Mouse (Mus musculus) small intestine, adult 2 months (tissue): ENCODE measurements around the gene Asap2. TPM values are rescaled to one million over a fixed set of nuclear protein-coding genes. Genes with fewer than 3 reads are reported as not detected.

Source experiments
- H3K27ac ChIP-seq: fragments of 200-500 bp; 2 replicates; pipeline ENCODE4 v1.5.1; 2012; ENCODE audit warnings: low read depth, low read length, control low read depth, inconsistent platforms; ENCODE audit not compliant: insufficient read depth
- H3K27me3 ChIP-seq: fragments of 200-500 bp; 2 replicates; pipeline ENCODE4 v1.6.1; 2012; ENCODE audit warnings: mild to moderate bottlenecking, moderate library complexity, low read length, inconsistent platforms; ENCODE audit not compliant: control insufficient read depth, insufficient read depth
- H3K36me3 ChIP-seq: fragments of 200-500 bp; 2 replicates; pipeline ENCODE4 v1.6.1; 2012; ENCODE audit warnings: mild to moderate bottlenecking, low read length, control low read depth, inconsistent platforms; ENCODE audit not compliant: control insufficient read depth, insufficient read depth
- H3K4me1 ChIP-seq: fragments of 200-500 bp; 2 replicates; pipeline ENCODE4 v1.6.1; 2012; ENCODE audit warnings: low read length, inconsistent platforms, mixed read lengths; ENCODE audit not compliant: control insufficient read depth, insufficient read depth, insufficient read length
- H3K4me3 ChIP-seq: fragments of 200-500 bp; 2 replicates; pipeline ENCODE4 v1.5.1; 2012; ENCODE audit warnings: low read depth, mild to moderate bottlenecking, control low read depth, inconsistent platforms, low read length, moderate library complexity
- CTCF ChIP-seq: fragments of 200-500 bp; IDR thresholded peaks from 2 replicates; pipeline ENCODE4 v1.5.1; 2012; ENCODE audit warnings: low read depth, mild to moderate bottlenecking, control low read depth, inconsistent platforms, low read length, moderate library complexity, mixed read lengths; ENCODE audit not compliant: insufficient replicate concordance, insufficient read length; ENCODE audit errors: extremely low read depth
- POLR2A ChIP-seq: fragments of 200-500 bp; IDR thresholded peaks from 2 replicates; pipeline ENCODE4 v1.6.1; 2012; ENCODE audit warnings: low read depth, mild to moderate bottlenecking, control low read depth, inconsistent platforms, low read length, moderate library complexity
- WGBS: fragments of 180-500 bp; shearing (Covaris S2); methylation state at CpG from one replicate; pipeline ENCODE4 v1.1.7; 2018; 5-methylcytosine and 5-hydroxymethylcytosine counted together
- polyA plus RNA-seq: library from polyadenylated mRNA; depleted of rRNA; stranded (reverse); fragments of >200 nt; gene quantifications from 2 replicates; pipeline ENCODE4 v1.2.3, GENCODE M21; 2012

Asap2 gene
- polyA plus RNA-seq, 1 experiment = 25.3 TPM

DNA sequence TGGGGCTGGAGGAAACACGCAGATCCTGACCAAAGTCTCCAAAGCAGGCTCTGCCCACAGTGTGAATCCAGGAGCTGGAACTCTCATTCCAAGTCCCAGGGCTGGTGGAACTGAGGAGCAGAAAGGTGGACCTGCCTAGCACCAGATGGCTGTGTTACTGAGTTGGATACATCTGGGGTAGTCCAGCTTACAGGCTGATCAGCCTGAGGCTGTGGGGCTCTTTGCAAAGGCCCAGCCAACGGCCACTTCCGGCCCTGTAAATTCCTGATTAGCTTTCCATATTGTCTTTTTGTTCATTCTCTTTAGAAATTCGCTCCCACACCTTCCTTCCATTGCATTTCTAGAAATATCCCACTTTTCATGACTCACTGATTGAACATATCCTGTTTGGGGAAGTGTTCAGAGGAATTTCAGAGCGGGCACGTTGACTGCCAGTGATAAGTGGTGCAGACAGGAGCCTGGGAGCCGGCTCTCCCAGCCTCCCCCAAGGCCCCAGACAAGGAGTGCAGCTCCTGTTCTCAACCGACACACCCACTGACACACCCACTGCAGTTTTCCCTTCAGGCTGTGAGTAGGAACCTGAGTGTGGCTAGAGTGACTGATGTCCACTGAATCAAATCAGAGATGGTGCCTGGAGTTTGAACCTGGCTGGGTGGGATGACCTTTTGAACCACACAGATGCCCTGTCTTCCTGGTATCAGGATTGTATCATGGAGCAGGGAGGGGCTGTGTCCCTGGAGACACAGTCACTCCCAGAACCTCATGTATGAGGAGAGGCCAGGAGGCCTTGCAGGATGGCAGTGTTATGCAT lies 145.6 kb downstream of the Asap2 start:
- H3K4me3 ChIP-seq = no peak overlapping the region
- TF ChIP-seq POLR2A = no peak
- no peak for TF ChIP-seq CTCF
- H3K27me3 ChIP-seq = no peaks in the 10 kb centered on the region
- peak overlapping the region; percentile 98 for H3K27ac ChIP-seq
- 25% methylated on average over 8 of the region's 8 CpGs for WGBS
- H3K36me3 ChIP-seq = no peaks in the 10 kb centered on the region
- H3K4me1 ChIP-seq = peaks cover 30% of the 10 kb centered on the region

DNA sequence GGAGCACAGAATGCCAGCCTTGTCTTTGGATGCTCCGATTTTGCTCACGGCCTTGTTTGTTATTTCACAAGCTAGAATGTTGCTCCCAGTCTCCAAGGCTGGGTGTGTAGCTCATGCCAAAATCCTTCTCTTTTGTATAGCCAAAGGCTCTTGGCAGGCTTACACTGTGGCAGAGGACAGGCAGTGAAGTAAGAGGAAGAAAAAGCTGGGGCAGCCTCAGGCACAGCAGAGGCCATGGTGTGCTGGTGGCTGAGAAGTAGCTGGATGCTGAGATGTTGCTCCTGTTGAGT lies 146.1 kb downstream of the Asap2 start:
- TF ChIP-seq POLR2A (no peak), CTCF (no peak)

DNA sequence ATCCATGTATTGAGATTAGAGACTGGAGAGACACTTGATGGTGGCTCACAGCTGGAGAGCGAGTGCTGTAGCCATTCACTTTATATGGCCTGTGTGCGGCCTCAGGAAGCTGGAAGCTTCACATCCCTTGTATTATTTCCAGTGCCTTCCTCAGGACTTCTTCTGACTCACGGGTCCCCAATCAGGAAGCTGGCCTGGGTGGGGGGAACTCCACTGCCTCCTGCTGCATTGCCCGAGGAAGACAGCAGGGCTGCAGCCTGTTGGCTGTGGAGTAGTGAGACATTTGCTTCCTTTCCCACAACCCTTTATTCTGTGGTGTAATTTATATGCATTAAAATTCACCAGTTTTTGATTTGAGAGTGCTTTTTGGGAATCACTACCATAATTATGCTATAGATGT lies 149.3 kb downstream of the Asap2 start:
- H3K4me1 ChIP-seq = peaks cover 46% of the 10 kb centered on the region
- H3K27ac ChIP-seq = no peak overlapping the region

More for the DNA sequence above, 146.1 kb downstream of the Asap2 start:
- peaks cover 27% of the 10 kb centered on the region for H3K4me1 ChIP-seq
- H3K4me3 ChIP-seq = no peak overlapping the region
- H3K27me3 ChIP-seq = no peaks in the 10 kb centered on the region
- peak overlapping the region; percentile 91 for H3K27ac ChIP-seq
- 20% methylated on average over 2 of the region's 2 CpGs for WGBS
- H3K36me3 ChIP-seq = no peaks in the 10 kb centered on the region

DNA sequence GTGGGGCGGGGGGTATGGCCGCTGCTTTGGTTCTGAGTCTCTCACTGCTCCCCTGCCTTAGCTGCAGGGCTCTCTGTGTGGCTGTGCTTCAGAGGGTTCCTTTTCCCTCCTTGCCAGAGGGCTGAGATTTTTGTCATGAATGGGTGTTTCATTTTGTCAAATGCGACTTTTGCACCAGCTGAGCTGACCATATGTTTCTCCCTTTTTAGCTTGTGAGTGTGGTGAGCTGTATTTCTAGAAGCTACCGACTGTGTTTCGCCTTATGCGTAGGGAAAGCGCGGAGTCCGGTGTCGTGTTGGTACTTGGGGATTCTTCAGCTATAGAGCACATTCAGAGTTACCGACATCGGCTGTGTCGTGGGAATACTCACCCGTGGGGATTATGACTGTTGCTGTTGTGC lies 149.9 kb downstream of the Asap2 start:
- no peaks in the 10 kb centered on the region for H3K27me3 ChIP-seq
- no peak overlapping the region for H3K27ac ChIP-seq
- H3K36me3 ChIP-seq = no peaks in the 10 kb centered on the region
- WGBS = 93% methylated on average over 14 of the region's 14 CpGs
- H3K4me3 ChIP-seq = no peak overlapping the region
- H3K4me1 ChIP-seq = peaks cover 47% of the 10 kb centered on the region
- TF ChIP-seq CTCF = no peak
- TF ChIP-seq POLR2A = no peak

More for the DNA sequence above, 149.3 kb downstream of the Asap2 start:
- 62% methylated on average over 4 of the region's 4 CpGs for WGBS
- H3K4me3 ChIP-seq = no peak overlapping the region
- no peaks in the 10 kb centered on the region for H3K36me3 ChIP-seq
- H3K27me3 ChIP-seq = no peaks in the 10 kb centered on the region
- TF ChIP-seq POLR2A (no peak), CTCF (no peak)

DNA sequence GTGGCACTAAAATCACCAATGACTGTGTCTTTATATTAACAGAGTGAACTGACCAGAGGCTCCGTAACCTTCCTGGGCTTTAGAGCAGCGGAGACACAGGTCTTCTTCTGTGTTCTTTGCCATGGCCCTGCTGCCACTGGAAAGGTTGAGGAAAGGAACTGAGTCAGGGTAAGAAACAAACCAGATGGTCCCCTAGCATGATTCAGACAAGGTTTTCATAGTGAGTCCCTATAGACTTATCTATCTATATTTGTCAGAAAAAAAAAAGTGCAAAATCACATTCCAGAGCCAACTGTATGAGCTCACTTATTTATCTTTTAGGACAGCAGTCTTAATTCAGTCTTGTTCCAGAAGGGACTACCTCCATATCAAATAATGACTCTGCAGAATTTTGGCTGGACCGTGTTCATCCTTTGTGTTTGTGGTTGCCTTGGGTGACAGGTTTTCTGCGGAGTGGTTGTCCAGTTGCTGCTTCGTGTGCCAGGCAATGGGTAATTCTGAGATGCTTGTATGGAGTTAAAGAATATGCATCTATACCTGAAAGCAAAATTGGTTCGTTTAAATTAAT lies 150.6 kb downstream of the Asap2 start:
- 89% methylated on average over 6 of the region's 6 CpGs for WGBS
- Histone ChIP-seq H3K36me3 (no peaks in the 10 kb centered on the region), H3K27ac (no peak overlapping the region), H3K27me3 (no peaks in the 10 kb centered on the region), H3K4me3 (no peak overlapping the region), H3K4me1 (peaks cover 44% of the 10 kb centered on the region)
- no peak for TF ChIP-seq CTCF
- no peak for TF ChIP-seq POLR2A

DNA sequence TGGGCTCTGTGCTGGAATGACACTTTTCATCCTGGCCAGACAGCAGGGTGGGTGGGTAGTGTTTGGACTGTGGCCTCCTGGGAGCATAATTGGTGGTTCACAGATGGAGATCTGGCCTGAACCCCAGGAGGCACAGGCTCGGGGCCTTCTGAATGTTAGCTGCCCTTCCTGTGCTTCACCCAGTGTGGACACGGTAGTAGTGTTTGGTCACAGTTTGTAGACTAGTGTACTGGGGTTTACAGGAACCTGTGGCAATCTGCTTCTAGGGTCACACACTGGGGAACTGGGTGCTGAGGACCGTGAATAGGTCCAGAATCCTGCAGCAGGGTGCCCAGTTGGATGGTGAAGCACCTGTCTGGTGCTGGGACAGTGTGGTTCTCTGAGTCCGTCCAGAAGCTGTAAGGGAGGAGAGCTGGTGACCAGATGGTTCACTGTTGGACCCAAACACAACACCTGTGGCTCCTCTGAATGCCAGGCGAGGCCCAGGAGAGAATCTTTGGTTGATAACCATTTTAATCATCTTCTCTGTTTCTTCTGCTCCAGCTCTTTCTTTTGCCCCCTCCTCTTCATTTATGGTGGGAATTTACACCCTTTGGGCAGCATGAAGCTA lies 151.5 kb downstream of the Asap2 start:
- Histone ChIP-seq H3K27me3 (no peaks in the 10 kb centered on the region), H3K36me3 (no peaks in the 10 kb centered on the region), H3K4me3 (no peak overlapping the region), H3K4me1 (peaks cover 43% of the 10 kb centered on the region), H3K27ac (peak overlapping the region; percentile 5; the same call in 1 of the 2 replicates)
- TF ChIP-seq POLR2A = no peak
- no peak for TF ChIP-seq CTCF
- 71% methylated on average over 5 of the region's 5 CpGs for WGBS
